Mouse (Mus musculus): ENCODE results near the gene Padi6. TPM values are rescaled to one million over a fixed set of nuclear protein-coding genes. Genes with fewer than 3 reads are reported as not detected.

Gene Padi6
- polyA plus RNA-seq (2015; fragmentation: Nextera tagmentation; extraction: Ambion mirVana) = not detected in 2 replicates

DNA sequence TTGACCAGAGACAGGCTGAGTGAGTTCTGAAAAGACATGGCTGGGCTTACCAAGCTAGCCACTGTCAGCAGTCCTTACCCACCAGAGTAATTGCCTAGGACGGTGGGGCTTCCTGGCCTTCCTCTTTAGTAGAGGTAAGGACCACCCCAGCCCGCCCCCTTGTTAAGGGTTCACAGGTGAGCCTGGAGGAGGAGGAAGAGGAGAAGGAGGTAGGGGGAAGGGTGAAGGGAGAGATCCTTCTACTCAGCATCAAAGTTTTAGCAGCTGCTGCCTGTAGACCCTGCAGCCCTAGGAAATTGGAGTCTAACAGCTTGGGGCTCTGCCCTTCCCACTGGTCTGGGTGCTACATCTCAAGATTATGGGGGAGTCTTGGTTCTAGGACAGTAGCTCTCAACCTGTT lies at the start of gene Padi6:
Gene Padi6 (minus strand): TSS at position 101 of the 400 bp plus-strand sequence.
- no peaks in the 10 kb centered on the region; the same call in 1 of the 2 replicates for H3K4me1 ChIP-seq (replicated peaks)
- H3K27me3 ChIP-seq = peaks cover 10% of the 10 kb centered on the region; the same call in 1 of the 2 replicates
- no peaks in the 10 kb centered on the region for H3K36me3 ChIP-seq
- WGBS (ENCODE audit: insufficient replicate concordance) = 47% methylated on average over 2 of the region's 2 CpGs
- H3K4me2 ChIP-seq = no peak within 1 kb of the TSS
- no peak within 1 kb of the TSS for H3K4me3 ChIP-seq (replicated peaks)
- no peak within 1 kb of the TSS for H3K9ac ChIP-seq
- ATAC-seq (ENCODE audit: low read depth) (no peak), DNase-seq (no peak)
- H3K9me3 ChIP-seq (replicated peaks) = no peaks in the 10 kb centered on the region
- H3K27ac ChIP-seq = no peak within 1 kb of the TSS

DNA sequence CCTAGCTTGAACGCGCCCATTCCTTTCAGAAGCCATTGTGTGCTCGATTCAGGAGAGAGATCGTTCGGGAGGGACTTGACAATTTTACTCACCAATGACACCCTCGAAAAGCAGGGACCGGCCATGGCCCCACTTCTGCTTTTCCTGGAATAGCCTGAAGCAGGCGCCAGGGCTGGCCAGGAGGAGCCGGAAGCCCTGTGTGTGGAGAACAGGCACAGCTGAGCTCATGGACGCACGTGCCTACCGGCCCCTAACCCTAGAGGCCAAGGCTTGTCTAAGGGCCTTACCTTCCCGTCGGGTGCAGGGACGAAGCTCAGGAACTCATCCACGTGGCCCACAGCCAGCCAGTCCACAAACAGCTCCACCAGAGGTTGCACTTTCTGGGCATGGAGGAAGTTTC lies 48.6 kb upstream of the Padi6 start:
- no peak overlapping the region for H3K4me3 ChIP-seq (replicated peaks)
- H3K4me1 ChIP-seq (replicated peaks) = peaks cover 6% of the 10 kb centered on the region; the same call in 1 of the 2 replicates
- H3K4me2 ChIP-seq = no peak overlapping the region
- H3K9me3 ChIP-seq (replicated peaks) = no peaks in the 10 kb centered on the region
- 67% methylated on average over 16 of the region's 16 CpGs for WGBS (ENCODE audit: insufficient replicate concordance)
- DNase-seq = no peak
- no peak overlapping the region for H3K27ac ChIP-seq
- H3K9ac ChIP-seq = no peak overlapping the region
- H3K36me3 ChIP-seq = no peaks in the 10 kb centered on the region
- H3K27me3 ChIP-seq = no peaks in the 10 kb centered on the region
- no peak for ATAC-seq (ENCODE audit: low read depth)

DNA sequence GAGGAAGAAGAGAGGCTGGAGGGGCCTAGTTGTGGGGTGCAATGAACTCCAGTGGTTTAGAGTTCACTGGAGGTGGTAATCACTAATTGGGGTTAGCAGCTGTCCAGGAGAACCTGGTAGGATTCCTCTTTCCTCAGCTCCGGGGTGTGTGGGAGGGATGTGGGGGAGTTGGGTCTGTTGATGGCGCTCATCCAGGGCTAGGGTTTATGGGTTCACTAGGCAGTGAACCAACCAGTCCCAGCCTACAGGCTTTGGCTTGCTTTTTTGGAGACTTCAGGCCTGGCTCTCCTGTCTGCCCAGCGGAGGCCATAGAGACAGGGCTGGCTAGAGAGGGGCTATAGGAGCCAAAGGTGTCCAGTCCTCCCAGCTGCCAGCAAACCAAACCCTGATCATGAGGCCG lies 47.5 kb upstream of the Padi6 start:
- Histone ChIP-seq H3K4me1 (replicated peaks) (peaks cover 6% of the 10 kb centered on the region; the same call in 1 of the 2 replicates), H3K36me3 (no peaks in the 10 kb centered on the region), H3K9ac (no peak overlapping the region), H3K27ac (no peak overlapping the region), H3K9me3 (replicated peaks) (no peaks in the 10 kb centered on the region), H3K4me2 (no peak overlapping the region), H3K4me3 (replicated peaks) (no peak overlapping the region), H3K27me3 (no peaks in the 10 kb centered on the region)
- ATAC-seq (ENCODE audit: low read depth) (no peak), DNase-seq (no peak)
- 71% methylated on average over 4 of the region's 4 CpGs for WGBS (ENCODE audit: insufficient replicate concordance)

DNA sequence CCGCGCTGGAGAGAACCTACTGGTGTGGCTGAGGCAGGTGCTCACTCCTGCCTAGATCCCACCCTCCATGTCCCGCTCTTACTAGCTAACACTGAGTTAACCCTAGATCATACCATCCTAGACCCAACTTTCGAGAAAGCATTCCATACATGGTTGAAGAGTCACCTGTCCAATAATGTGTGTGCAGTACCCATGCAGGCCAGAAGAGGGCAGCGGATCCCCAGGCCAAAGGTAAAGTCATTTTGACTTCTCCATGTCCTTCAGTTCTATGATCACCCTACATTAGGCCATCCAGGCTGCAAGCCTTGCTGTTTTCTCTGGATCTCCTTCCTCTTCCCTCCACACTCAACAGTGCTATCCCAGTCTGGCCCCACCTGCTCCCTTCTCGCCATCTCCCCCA lies 46.5 kb upstream of the Padi6 start:
- Histone ChIP-seq H3K9me3 (replicated peaks) (no peaks in the 10 kb centered on the region), H3K4me1 (replicated peaks) (peaks cover 6% of the 10 kb centered on the region; the same call in 1 of the 2 replicates), H3K27me3 (no peaks in the 10 kb centered on the region), H3K4me2 (no peak overlapping the region), H3K4me3 (replicated peaks) (no peak overlapping the region), H3K36me3 (no peaks in the 10 kb centered on the region), H3K27ac (no peak overlapping the region), H3K9ac (no peak overlapping the region)
- ATAC-seq (ENCODE audit: low read depth) = no peak
- peak; percentile 63 for DNase-seq
- WGBS (ENCODE audit: insufficient replicate concordance) = 48% methylated on average over 6 of the region's 6 CpGs

DNA sequence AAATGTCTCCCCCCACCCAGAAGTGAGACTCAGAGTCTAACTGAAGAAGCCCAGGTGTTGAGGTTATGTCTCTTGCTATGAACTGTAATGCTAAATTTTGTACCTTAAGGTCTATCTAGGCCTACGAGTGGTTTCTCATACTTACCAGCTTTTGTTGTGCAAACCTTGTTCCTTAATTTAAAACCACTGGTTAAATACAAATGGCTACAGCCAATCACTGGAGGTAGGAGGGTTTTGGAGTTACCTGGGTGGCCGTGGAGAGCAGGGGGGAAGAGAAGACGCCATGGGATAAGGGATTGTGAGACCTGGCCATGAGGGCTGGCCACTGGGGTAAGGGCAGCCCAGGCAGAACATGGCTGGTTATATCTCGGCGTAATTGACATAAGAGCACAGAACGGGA lies 45.8 kb upstream of the Padi6 start:
- Histone ChIP-seq H3K9me3 (replicated peaks) (no peaks in the 10 kb centered on the region), H3K4me1 (replicated peaks) (peaks cover 6% of the 10 kb centered on the region; the same call in 1 of the 2 replicates), H3K36me3 (no peaks in the 10 kb centered on the region), H3K27ac (no peak overlapping the region), H3K9ac (no peak overlapping the region), H3K4me3 (replicated peaks) (no peak overlapping the region), H3K4me2 (no peak overlapping the region), H3K27me3 (no peaks in the 10 kb centered on the region)
- ATAC-seq (ENCODE audit: low read depth) = no peak
- no peak for DNase-seq
- 56% methylated on average over 6 of the region's 6 CpGs for WGBS (ENCODE audit: insufficient replicate concordance)

DNA sequence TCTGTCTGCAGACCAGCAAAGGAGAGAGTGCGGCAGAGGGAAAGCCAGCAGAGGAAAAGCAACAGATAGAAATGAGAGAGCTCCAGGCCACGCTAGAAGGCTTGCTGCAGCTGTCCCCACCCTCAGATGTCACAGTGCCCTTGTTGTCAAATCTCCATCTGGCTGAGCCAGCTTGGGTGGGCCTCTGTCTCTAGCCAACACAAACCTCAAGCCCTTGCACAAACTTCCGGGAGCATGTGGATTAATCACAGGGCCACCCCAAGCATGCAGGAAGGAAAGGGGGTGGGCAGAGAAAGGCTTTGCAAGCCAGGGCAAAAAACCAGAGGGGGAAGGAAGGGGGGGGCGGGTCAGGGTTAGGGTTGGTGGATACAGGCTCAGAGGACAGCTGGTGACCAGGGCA lies 45.0 kb upstream of the Padi6 start:
- Histone ChIP-seq H3K27me3 (no peaks in the 10 kb centered on the region), H3K9me3 (replicated peaks) (no peaks in the 10 kb centered on the region), H3K4me3 (replicated peaks) (no peak overlapping the region), H3K27ac (no peak overlapping the region), H3K4me2 (no peak overlapping the region), H3K4me1 (replicated peaks) (peaks cover 6% of the 10 kb centered on the region; the same call in 1 of the 2 replicates), H3K36me3 (no peaks in the 10 kb centered on the region), H3K9ac (no peak overlapping the region)
- 31% methylated on average over 4 of the region's 4 CpGs for WGBS (ENCODE audit: insufficient replicate concordance)
- no peak for ATAC-seq (ENCODE audit: low read depth)
- DNase-seq = no peak

DNA sequence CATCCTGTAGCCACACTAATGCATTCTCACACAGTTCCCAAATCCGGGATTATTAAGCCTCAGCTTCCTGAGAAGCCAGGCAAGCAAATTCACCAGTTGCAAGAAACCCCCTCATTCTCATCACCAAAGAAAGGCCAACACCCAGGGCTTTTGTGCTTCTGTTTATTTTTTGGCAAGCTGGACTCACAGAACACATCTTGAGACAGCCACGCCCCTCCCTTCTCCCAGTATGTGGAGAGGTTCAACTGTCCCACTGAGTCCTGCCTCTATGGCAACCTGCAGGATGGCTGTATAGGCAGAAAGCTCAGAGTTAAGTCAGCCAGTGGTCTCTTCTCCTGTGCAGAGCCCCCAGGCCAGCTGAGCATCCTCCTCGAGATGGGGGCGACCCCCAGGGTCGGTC lies 42.8 kb upstream of the Padi6 start:
- no peak overlapping the region for H3K4me2 ChIP-seq
- H3K4me1 ChIP-seq (replicated peaks) = peaks cover 7% of the 10 kb centered on the region; the same call in 1 of the 2 replicates
- H3K27ac ChIP-seq = no peak overlapping the region
- H3K27me3 ChIP-seq = no peaks in the 10 kb centered on the region
- 59% methylated on average over 5 of the region's 5 CpGs for WGBS (ENCODE audit: insufficient replicate concordance)
- no peak overlapping the region for H3K4me3 ChIP-seq (replicated peaks)
- ATAC-seq (ENCODE audit: low read depth) = no peak
- H3K9me3 ChIP-seq (replicated peaks) = no peaks in the 10 kb centered on the region
- no peaks in the 10 kb centered on the region for H3K36me3 ChIP-seq
- no peak for DNase-seq
- no peak overlapping the region for H3K9ac ChIP-seq

DNA sequence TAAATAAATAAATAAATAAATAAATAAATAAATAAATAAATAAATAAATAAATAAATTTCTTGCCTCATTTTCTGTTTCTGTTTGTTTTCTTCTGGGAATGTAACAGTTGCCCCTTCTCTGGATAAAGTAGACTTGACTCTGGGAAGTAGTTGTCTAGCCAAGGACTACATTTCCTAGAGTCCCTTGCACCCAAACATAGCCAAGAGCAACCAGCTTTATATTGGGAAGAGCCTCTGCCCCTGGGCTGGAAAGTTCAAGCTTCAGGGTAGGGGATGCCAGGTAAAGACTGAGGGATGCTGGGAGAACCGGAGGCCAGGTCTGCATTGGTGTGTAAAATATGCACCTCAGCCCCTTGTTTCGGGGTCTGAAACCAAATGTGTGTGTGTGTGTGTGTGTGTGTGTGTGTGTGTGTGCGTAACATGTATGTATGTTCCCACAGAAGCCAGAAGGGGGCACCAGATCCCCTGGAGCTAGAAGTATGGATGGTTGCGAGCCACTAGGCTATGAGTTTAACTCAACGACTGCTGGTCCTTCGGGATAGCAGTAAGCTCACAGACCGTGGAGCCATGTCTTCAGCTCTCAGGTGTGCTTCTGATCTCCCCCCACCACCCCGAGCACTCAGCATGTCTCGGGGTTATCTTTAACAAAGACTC lies 42.0 kb upstream of the Padi6 start:
- H3K4me1 ChIP-seq (replicated peaks) = peaks cover 12% of the 10 kb centered on the region
- no peak overlapping the region for H3K4me3 ChIP-seq (replicated peaks)
- no peak overlapping the region for H3K4me2 ChIP-seq
- no peaks in the 10 kb centered on the region for H3K36me3 ChIP-seq
- WGBS (ENCODE audit: insufficient replicate concordance) = 81% methylated on average over 9 of the region's 9 CpGs
- ATAC-seq (ENCODE audit: low read depth) (no peak), DNase-seq (no peak)
- no peaks in the 10 kb centered on the region for H3K9me3 ChIP-seq (replicated peaks)
- H3K9ac ChIP-seq = no peak overlapping the region
- H3K27ac ChIP-seq = no peak overlapping the region
- H3K27me3 ChIP-seq = no peaks in the 10 kb centered on the region

DNA sequence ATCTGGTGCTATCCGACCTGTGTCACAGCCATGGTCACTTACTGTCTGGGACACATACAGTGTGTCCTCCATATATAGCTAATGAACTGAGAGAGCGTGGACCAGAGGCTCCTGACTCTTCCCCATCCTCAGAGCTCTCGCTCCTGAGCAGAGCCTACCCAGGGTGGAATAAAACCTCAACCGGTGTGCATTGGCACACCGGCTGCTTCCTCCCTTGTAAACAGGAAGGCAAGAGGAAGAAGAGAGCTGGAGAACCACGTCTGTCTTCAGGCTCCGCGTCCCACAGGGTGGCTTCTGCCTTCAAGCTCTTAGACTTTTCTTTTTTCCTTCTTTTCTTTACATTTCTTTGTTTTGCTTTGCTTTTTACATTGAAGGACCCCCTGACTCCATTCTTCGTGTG lies 40.4 kb upstream of the Padi6 start:
- Histone ChIP-seq H3K4me2 (no peak overlapping the region), H3K4me1 (replicated peaks) (peaks cover 8% of the 10 kb centered on the region), H3K36me3 (no peaks in the 10 kb centered on the region), H3K27me3 (no peaks in the 10 kb centered on the region), H3K27ac (no peak overlapping the region), H3K9me3 (replicated peaks) (no peaks in the 10 kb centered on the region), H3K4me3 (replicated peaks) (no peak overlapping the region), H3K9ac (no peak overlapping the region)
- no peak for DNase-seq
- WGBS (ENCODE audit: insufficient replicate concordance) = 41% methylated on average over 9 of the region's 9 CpGs
- ATAC-seq (ENCODE audit: low read depth) = no peak

DNA sequence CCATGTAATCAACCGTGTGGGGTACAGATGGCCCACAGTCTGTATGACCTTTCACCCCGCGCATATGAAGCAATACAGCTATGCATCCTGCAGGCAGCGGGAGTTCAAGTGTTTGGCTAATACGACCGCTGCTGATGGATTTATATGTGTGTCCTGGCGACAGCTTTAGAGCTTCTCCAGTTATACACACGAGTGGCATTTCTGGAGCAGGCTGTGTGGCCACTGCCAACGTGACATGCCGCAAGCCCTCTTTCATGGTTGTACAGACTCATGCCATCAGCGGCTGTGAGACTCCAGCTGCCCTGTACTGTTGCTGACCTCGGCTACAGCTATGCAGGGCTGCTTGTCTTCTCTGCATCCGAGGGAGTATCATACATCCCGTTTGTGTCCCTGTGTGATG lies 38.1 kb upstream of the Padi6 start:
- Histone ChIP-seq H3K9ac (no peak overlapping the region), H3K9me3 (replicated peaks) (no peaks in the 10 kb centered on the region), H3K36me3 (no peaks in the 10 kb centered on the region), H3K27me3 (no peaks in the 10 kb centered on the region), H3K4me2 (no peak overlapping the region), H3K4me1 (replicated peaks) (peaks cover 6% of the 10 kb centered on the region), H3K27ac (no peak overlapping the region), H3K4me3 (replicated peaks) (no peak overlapping the region)
- WGBS (ENCODE audit: insufficient replicate concordance) = 69% methylated on average over 14 of the region's 14 CpGs
- ATAC-seq (ENCODE audit: low read depth) = no peak
- DNase-seq = no peak

DNA sequence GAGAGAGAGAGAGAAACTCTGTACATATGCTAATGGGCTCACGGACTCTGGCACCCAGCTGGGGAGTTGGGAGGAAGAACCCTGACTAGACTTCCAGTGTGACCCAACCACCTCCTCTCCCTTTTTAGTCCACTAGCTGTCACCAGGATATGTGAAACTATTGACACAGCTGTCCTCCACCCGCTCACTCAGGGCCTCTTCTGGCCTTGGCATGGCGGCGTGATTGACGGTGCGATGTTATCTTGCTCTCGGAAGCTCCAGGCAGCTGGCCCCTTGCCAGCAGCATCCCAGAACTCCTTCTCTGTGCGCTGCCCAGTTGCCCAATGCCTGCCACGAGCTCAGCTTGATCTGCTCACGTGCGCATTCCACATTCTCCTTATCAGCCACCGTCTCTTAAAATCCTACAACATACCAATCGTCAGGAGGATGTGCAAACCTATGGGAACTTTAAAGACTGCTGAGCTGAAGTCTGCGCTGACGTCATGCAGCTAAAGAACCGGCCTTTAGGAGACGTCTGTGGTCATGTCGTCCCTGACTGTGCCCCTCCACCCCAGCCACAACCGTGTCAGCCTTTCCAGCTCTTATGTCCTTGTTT lies 37.5 kb upstream of the Padi6 start:
- 37% methylated on average over 19 of the region's 19 CpGs for WGBS (ENCODE audit: insufficient replicate concordance)
- no peaks in the 10 kb centered on the region for H3K9me3 ChIP-seq (replicated peaks)
- ATAC-seq (ENCODE audit: low read depth) = peak; percentile 65
- DNase-seq = no peak
- no peak overlapping the region for H3K9ac ChIP-seq
- no peak overlapping the region for H3K4me3 ChIP-seq (replicated peaks)
- no peak overlapping the region for H3K4me2 ChIP-seq
- no peaks in the 10 kb centered on the region for H3K27me3 ChIP-seq
- peaks cover 6% of the 10 kb centered on the region for H3K4me1 ChIP-seq (replicated peaks)
- H3K36me3 ChIP-seq = no peaks in the 10 kb centered on the region
- no peak overlapping the region for H3K27ac ChIP-seq

DNA sequence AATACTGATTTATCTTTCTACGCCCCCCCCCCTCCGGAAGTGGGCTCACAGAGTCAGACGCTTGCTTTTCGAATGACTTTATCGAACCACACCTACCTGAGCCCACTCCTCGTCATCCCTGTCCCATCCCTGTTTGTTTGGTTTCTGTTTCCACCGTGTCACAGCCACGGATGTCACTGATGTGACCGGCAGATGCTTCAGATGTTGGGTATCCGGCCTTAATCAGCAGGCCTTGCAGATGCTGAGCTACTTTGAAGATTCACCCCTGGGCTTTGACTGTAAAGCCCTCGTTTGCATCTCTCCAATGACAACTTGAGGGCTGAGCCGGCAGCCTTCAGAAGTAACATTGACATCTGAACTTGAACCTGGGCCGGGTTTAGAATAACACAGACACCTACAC lies 34.2 kb upstream of the Padi6 start:
- no peak overlapping the region for H3K9ac ChIP-seq
- DNase-seq (no peak), ATAC-seq (ENCODE audit: low read depth) (no peak)
- no peaks in the 10 kb centered on the region for H3K9me3 ChIP-seq (replicated peaks)
- H3K27me3 ChIP-seq = no peaks in the 10 kb centered on the region
- no peaks in the 10 kb centered on the region for H3K36me3 ChIP-seq
- peaks cover 9% of the 10 kb centered on the region for H3K4me1 ChIP-seq (replicated peaks)
- H3K27ac ChIP-seq = no peak overlapping the region
- H3K4me2 ChIP-seq = no peak overlapping the region
- 61% methylated on average over 13 of the region's 13 CpGs for WGBS (ENCODE audit: insufficient replicate concordance)
- no peak overlapping the region for H3K4me3 ChIP-seq (replicated peaks)

All from liver, embryonic 13.5 days (tissue).